Mouse (Mus musculus) CH12.LX (cell line): ENCODE data around the gene Adgrb3. TPM values are rescaled to one million over a fixed set of nuclear protein-coding genes. Genes with fewer than 3 reads are reported as not detected.

ENCODE experiments used
- DNase-seq: peaks from one replicate; pipeline ENCODE4 v3.0.0-alpha.2; 2013; ENCODE audit errors: extremely low read depth
- H3K27ac ChIP-seq: 2 replicates; pipeline ENCODE4 v1.5.1; 2012; ENCODE audit warnings: low read depth, mild to moderate bottlenecking, control low read depth, moderate library complexity; ENCODE audit not compliant: insufficient read depth
- H3K27me3 ChIP-seq: replicated peaks from 2 replicates; pipeline ENCODE3; 2012; ENCODE audit warnings: inconsistent platforms
- H3K36me3 ChIP-seq, 2 experiments: replicated peaks in 1 of 2; 2 replicates each; pipeline versions ENCODE3 to v1.6.1; 2012; ENCODE audit warnings: inconsistent platforms in 1 of 2, low read length in 1 of 2, mild to moderate bottlenecking in 1 of 2, mixed read lengths in 1 of 2, moderate library complexity in 1 of 2; ENCODE audit not compliant: control insufficient read depth in 1 of 2, insufficient read depth in 1 of 2
- H3K4me1 ChIP-seq, 2 experiments: 2 replicates each; pipeline ENCODE4 v1.6.1; 2012; ENCODE audit warnings: inconsistent platforms in 1 of 2, moderate library complexity in 1 of 2; ENCODE audit not compliant: insufficient read depth in 2 of 2, control insufficient read depth in 1 of 2
- H3K4me2 ChIP-seq: 2 replicates; pipeline ENCODE4 v1.6.1; 2012; ENCODE audit warnings: low read depth, mild to moderate bottlenecking, control low read depth; ENCODE audit not compliant: poor library complexity, insufficient read depth, severe bottlenecking
- H3K4me3 ChIP-seq, 3 experiments: fragments of 150-350 bp in 1 of 3; sonication (generic) in 1 of 3; replicated peaks in 1 of 3; 2 replicates each; pipeline versions ENCODE3 to v1.5.1; 2011 to 2012; ENCODE audit warnings: low read depth in 2 of 3, low read length in 2 of 3, mild to moderate bottlenecking in 2 of 3, moderate library complexity in 2 of 3, control low read depth in 1 of 3, improper control_type of control experiment in 1 of 3, inconsistent platforms in 1 of 3, mixed read lengths in 1 of 3; ENCODE audit not compliant: poor library complexity in 1 of 3
- H3K79me2 ChIP-seq: replicated peaks from 2 replicates; pipeline ENCODE4 v1.6.1; 2012; ENCODE audit warnings: mild to moderate bottlenecking, moderate library complexity; ENCODE audit not compliant: control insufficient read depth, poor library complexity, insufficient read depth, severe bottlenecking; ENCODE audit errors: extremely low read depth
- H3K9ac ChIP-seq: 2 replicates; pipeline ENCODE4 v1.6.1; 2012; ENCODE audit warnings: low read depth, mild to moderate bottlenecking, control low read depth, moderate library complexity; ENCODE audit not compliant: insufficient read depth
- H3K9me3 ChIP-seq: replicated peaks from 2 replicates; pipeline ENCODE3; 2012; ENCODE audit warnings: low read length, inconsistent platforms, mixed read lengths
- BHLHE40 ChIP-seq: IDR thresholded peaks from 2 replicates; pipeline ENCODE4 v1.6.1; 2011; ENCODE audit warnings: mild to moderate bottlenecking, low read depth, low read length, improper control_type of control experiment
- CHD1 ChIP-seq: IDR thresholded peaks from 2 replicates; pipeline ENCODE4 v1.6.1; 2012; ENCODE audit warnings: low read depth, low read length, improper control_type of control experiment, inconsistent platforms
- CHD2 ChIP-seq: IDR thresholded peaks from 2 replicates; pipeline ENCODE4 v1.6.1; 2011; ENCODE audit warnings: low read length, improper control_type of control experiment
- CTCF ChIP-seq, 2 experiments: IDR thresholded peaks in 1 of 2; conservative IDR thresholded peaks in 1 of 2; 2 replicates each; pipeline ENCODE4 v1.5.1; 2011 to 2012; ENCODE audit warnings: low read depth in 2 of 2, low read length in 2 of 2, improper control_type of control experiment in 1 of 2, inconsistent platforms in 1 of 2, mild to moderate bottlenecking in 1 of 2, moderate library complexity in 1 of 2
- E2F4 ChIP-seq: IDR thresholded peaks from 2 replicates; pipeline ENCODE4 v1.6.1; 2011; ENCODE audit warnings: low read depth, low read length, improper control_type of control experiment; ENCODE audit not compliant: insufficient replicate concordance
- ELF1 ChIP-seq: IDR thresholded peaks from 2 replicates; pipeline ENCODE4 v1.6.1; 2014; ENCODE audit warnings: low read depth, mild to moderate bottlenecking, inconsistent platforms, low read length, improper control_type of control experiment
- GABPA ChIP-seq: IDR thresholded peaks from 2 replicates; pipeline ENCODE4 v1.6.1; 2012; ENCODE audit warnings: low read depth, low read length, improper control_type of control experiment, inconsistent platforms; ENCODE audit not compliant: insufficient replicate concordance
- HCFC1 ChIP-seq: IDR thresholded peaks from 2 replicates; pipeline ENCODE4 v1.6.1; 2012; ENCODE audit warnings: low read depth, mild to moderate bottlenecking, inconsistent platforms, low read length, improper control_type of control experiment
- IRF4 ChIP-seq: IDR thresholded peaks from 2 replicates; pipeline ENCODE4 v1.6.1; 2014; ENCODE audit warnings: low read depth, mild to moderate bottlenecking, inconsistent platforms, low read length, improper control_type of control experiment
- JUN ChIP-seq: IDR thresholded peaks from 2 replicates; pipeline ENCODE4 v1.6.1; 2011; ENCODE audit warnings: low read depth, mild to moderate bottlenecking, low read length, improper control_type of control experiment, moderate library complexity; ENCODE audit not compliant: insufficient read depth
- JUND ChIP-seq: conservative IDR thresholded peaks from 2 replicates; pipeline ENCODE4 v1.6.1; 2011; ENCODE audit warnings: low read depth, low read length, improper control_type of control experiment
- KAT2A ChIP-seq: IDR thresholded peaks from 2 replicates; pipeline ENCODE4 v1.6.1; 2012; ENCODE audit warnings: low read length, improper control_type of control experiment, inconsistent platforms; ENCODE audit not compliant: insufficient replicate concordance
- MAX ChIP-seq: IDR thresholded peaks from 2 replicates; pipeline ENCODE4 v1.6.1; 2011; ENCODE audit warnings: low read length, improper control_type of control experiment
- MAZ ChIP-seq: IDR thresholded peaks from 2 replicates; pipeline ENCODE4 v1.6.1; 2012; ENCODE audit warnings: low read depth, mild to moderate bottlenecking, inconsistent platforms, low read length, improper control_type of control experiment, moderate library complexity
- MEF2A ChIP-seq: IDR thresholded peaks from 2 replicates; pipeline ENCODE4 v1.6.1; 2014; ENCODE audit warnings: low read depth, mild to moderate bottlenecking, inconsistent platforms, low read length, improper control_type of control experiment, borderline replicate concordance
- MXI1 ChIP-seq: IDR thresholded peaks from 2 replicates; pipeline ENCODE4 v1.6.1; 2011; ENCODE audit warnings: mild to moderate bottlenecking, low read depth, low read length, improper control_type of control experiment
- MYC ChIP-seq: IDR thresholded peaks from 2 replicates; pipeline ENCODE4 v1.6.1; 2011; ENCODE audit warnings: low read depth, mild to moderate bottlenecking, improper control_type of control experiment, low read length
- NELFE ChIP-seq: IDR thresholded peaks from 2 replicates; pipeline ENCODE4 v1.6.1; 2011; ENCODE audit warnings: low read depth, low read length, improper control_type of control experiment
- NRF1 ChIP-seq: IDR thresholded peaks from 2 replicates; pipeline ENCODE4 v1.6.1; 2014; ENCODE audit warnings: low read depth, mild to moderate bottlenecking, inconsistent platforms, low read length, improper control_type of control experiment, moderate library complexity
- POLR2AphosphoS2 ChIP-seq: IDR thresholded peaks from 2 replicates; pipeline ENCODE4 v1.6.1; 2011; ENCODE audit warnings: low read depth, low read length, improper control_type of control experiment
- RAD21 ChIP-seq: IDR thresholded peaks from 2 replicates; pipeline ENCODE4 v1.6.1; 2011; ENCODE audit warnings: low read depth, mild to moderate bottlenecking, low read length, improper control_type of control experiment, moderate library complexity
- RCOR1 ChIP-seq: conservative IDR thresholded peaks from 2 replicates; pipeline ENCODE4 v1.6.1; 2012; ENCODE audit warnings: low read depth, mild to moderate bottlenecking, inconsistent platforms, low read length, improper control_type of control experiment
- SMC3 ChIP-seq: IDR thresholded peaks from 2 replicates; pipeline ENCODE4 v1.6.1; 2011; ENCODE audit warnings: low read depth, low read length, improper control_type of control experiment
- TBP ChIP-seq: conservative IDR thresholded peaks from 2 replicates; pipeline ENCODE4 v1.6.1; 2011; ENCODE audit warnings: low read depth, low read length, improper control_type of control experiment
- TCF12 ChIP-seq: IDR thresholded peaks from 2 replicates; pipeline ENCODE4 v1.6.1; 2014; ENCODE audit warnings: low read depth, mild to moderate bottlenecking, inconsistent platforms, low read length, improper control_type of control experiment
- UBTF ChIP-seq: IDR thresholded peaks from 2 replicates; pipeline ENCODE4 v1.6.1; 2012; ENCODE audit warnings: low read depth, mild to moderate bottlenecking, inconsistent platforms, low read length, improper control_type of control experiment, moderate library complexity
- USF1 ChIP-seq: IDR thresholded peaks from 2 replicates; pipeline ENCODE4 v1.6.1; 2014; ENCODE audit warnings: low read depth, mild to moderate bottlenecking, inconsistent platforms, low read length, improper control_type of control experiment
- USF2 ChIP-seq: conservative IDR thresholded peaks from 2 replicates; pipeline ENCODE4 v1.6.1; 2011; ENCODE audit warnings: low read depth, low read length, improper control_type of control experiment
- ZC3H11A ChIP-seq: IDR thresholded peaks from 2 replicates; pipeline ENCODE4 v1.6.1; 2012; ENCODE audit warnings: low read depth, mild to moderate bottlenecking, inconsistent platforms, low read length, improper control_type of control experiment
- ZKSCAN1 ChIP-seq: IDR thresholded peaks from 2 replicates; pipeline ENCODE4 v1.6.1; 2012; ENCODE audit warnings: low read depth, inconsistent platforms, low read length, improper control_type of control experiment, borderline replicate concordance
- ZNF384 ChIP-seq: IDR thresholded peaks from 2 replicates; pipeline ENCODE4 v1.6.1; 2012; ENCODE audit warnings: low read depth, low read length, improper control_type of control experiment, inconsistent platforms
- dilution Hi-C: fragments of 300-500 bp; cut with MboI; formaldehyde crosslinking; loops from 2 replicates; pipeline ENCODE4 v1.14.3; 2020; ENCODE audit warnings: low sequenced_read_pairs; ENCODE audit not compliant: extremely low pct_unique_long_range_greater_than_20kb, extremely low pct_ligation_motif_present
- in situ Hi-C: fragments of 300-500 bp; cut with MboI; formaldehyde crosslinking; loops from 3 replicates; pipeline ENCODE4 v1.14.3; 2019; ENCODE audit warnings: low sequenced_read_pairs, low pct_ligation_motif_present, low pct_unique_long_range_greater_than_20kb, mixed read lengths
- polyA plus RNA-seq: library from polyadenylated mRNA; unstranded; fragments of >175 nt; gene quantifications from 2 replicates; pipeline ENCODE4 v1.2.1, GENCODE M21; 2012; ENCODE audit warnings: low read depth; ENCODE audit not compliant: insufficient read length
- total RNA-seq, 2 experiments: library from RNA; depleted of rRNA; stranded (reverse); fragments of 300-350 nt in 1 of 2; fragments of >200 nt in 1 of 2; gene quantifications; 2 replicates each; pipeline ENCODE4 v1.2.3; 2012 to 2014

The Adgrb3 gene
- total and polyA plus RNA-seq, 3 experiments: not detected

GRCm38 (mm10) chr1:25577836-25578235 is 251.7 kb downstream of the Adgrb3 start:
- H3K4me1 ChIP-seq: no peaks in the 10 kb centered on the region
- in situ Hi-C loops: no loop called here
- no peak for TF ChIP-seq E2F4
- TF ChIP-seq TCF12: no peak
- TF ChIP-seq KAT2A: no peak
- no peak for TF ChIP-seq CHD1
- no peak for TF ChIP-seq ELF1
- no peak for TF ChIP-seq USF1
- no peak for TF ChIP-seq BHLHE40
- no peak for TF ChIP-seq POLR2AphosphoS2
- no peak for TF ChIP-seq ZNF384
- TF ChIP-seq ZKSCAN1: no peak
- no peak for TF ChIP-seq JUN
- no peak for TF ChIP-seq TBP
- no peak for TF ChIP-seq MYC
- no peak for TF ChIP-seq RAD21
- no peak for TF ChIP-seq MAZ
- no peak for TF ChIP-seq MXI1
- TF ChIP-seq IRF4: no peak
- no peak for TF ChIP-seq GABPA
- TF ChIP-seq CTCF (conservative IDR thresholded peaks at IDR 0.05 in 1 of 2, IDR thresholded peaks at IDR 0.05 in 1 of 2; ENCODE audit: low read depth in 2 of 2, low read length in 2 of 2): no peak
- TF ChIP-seq, all 38 proteins: peak for 0
- DNase-seq: no peak
- no peak overlapping the region for H3K4me3 ChIP-seq
- H3K4me2 ChIP-seq: no peak overlapping the region
- H3K9ac ChIP-seq: no peak overlapping the region
- H3K36me3 ChIP-seq: no peaks in the 10 kb centered on the region
- dilution Hi-C loops: no loop called here
- no peaks in the 10 kb centered on the region for H3K27me3 ChIP-seq
- H3K79me2 ChIP-seq: no peaks in the 10 kb centered on the region
- H3K27ac ChIP-seq: no peak overlapping the region
- peaks cover 15% of the 10 kb centered on the region for H3K9me3 ChIP-seq

- no peak overlapping the region for H3K4me2 ChIP-seq
- TF ChIP-seq JUND (no peak), NELFE (no peak), SMC3 (no peak), USF2 (no peak), NRF1 (no peak), POLR2AphosphoS2 (no peak), ZNF384 (no peak), UBTF (no peak), IRF4 (no peak), JUN (no peak), MXI1 (no peak), CHD2 (no peak), RCOR1 (no peak), ZKSCAN1 (no peak), MAX (no peak), ZC3H11A (no peak), MEF2A (no peak), HCFC1 (no peak)
- TF ChIP-seq, all 38 proteins: peak for 0
- Histone ChIP-seq H3K27me3 (no peaks in the 10 kb centered on the region), H3K4me1 (no peaks in the 10 kb centered on the region), H3K27ac (no peak overlapping the region), H3K9me3 (peaks cover 15% of the 10 kb centered on the region), H3K79me2 (no peaks in the 10 kb centered on the region), H3K4me3 (no peak overlapping the region), H3K36me3 (no peaks in the 10 kb centered on the region), H3K9ac (no peak overlapping the region)
- dilution Hi-C loops: no loop called here
- in situ Hi-C loops: no loop called here
- DNase-seq: no peak
Observed at GRCm38 (mm10) chr1:25576598-25576997, 252.9 kb downstream of the Adgrb3 start.
